Mouse (Mus musculus) brain, embryonic 14.5 days (tissue): ENCODE results near the gene Pfn3.

Source experiments
- CTCF ChIP-seq: fragments of 200-500 bp; IDR thresholded peaks from 2 replicates; pipeline ENCODE4 v1.5.1; 2012; ENCODE audit warnings: inconsistent platforms, mild to moderate bottlenecking, moderate library complexity, borderline replicate concordance; ENCODE audit not compliant: insufficient read depth, insufficient read length; ENCODE audit errors: extremely low read depth
- POLR2A ChIP-seq: fragments of 200-500 bp; IDR thresholded peaks from 2 replicates; pipeline ENCODE4 v1.6.1; 2012; ENCODE audit warnings: mild to moderate bottlenecking, inconsistent platforms, borderline replicate concordance; ENCODE audit not compliant: poor library complexity, insufficient read depth, insufficient read length, severe bottlenecking; ENCODE audit errors: extremely low read depth

- TF ChIP-seq CTCF (no peak), POLR2A (no peak)
Measured at GRCm38 (mm10) chr13:55446483-55447105, 31.6 kb upstream of the Pfn3 start.
